Mouse (Mus musculus) adrenal gland, adult (tissue): ENCODE data around the gene Mtrf1l.
A peak's percentile ranks its signal among the peaks of the same experiment; 100 is the strongest.

Experiments used
- DNase-seq, 2 experiments: peaks; one replicate each; pipeline ENCODE4 v3.0.0; 2022 to 2023; ENCODE audit warnings: low spot score in 1 of 2; ENCODE audit not compliant: inconsistent age in 2 of 2

Mtrf1l gene

DNA sequence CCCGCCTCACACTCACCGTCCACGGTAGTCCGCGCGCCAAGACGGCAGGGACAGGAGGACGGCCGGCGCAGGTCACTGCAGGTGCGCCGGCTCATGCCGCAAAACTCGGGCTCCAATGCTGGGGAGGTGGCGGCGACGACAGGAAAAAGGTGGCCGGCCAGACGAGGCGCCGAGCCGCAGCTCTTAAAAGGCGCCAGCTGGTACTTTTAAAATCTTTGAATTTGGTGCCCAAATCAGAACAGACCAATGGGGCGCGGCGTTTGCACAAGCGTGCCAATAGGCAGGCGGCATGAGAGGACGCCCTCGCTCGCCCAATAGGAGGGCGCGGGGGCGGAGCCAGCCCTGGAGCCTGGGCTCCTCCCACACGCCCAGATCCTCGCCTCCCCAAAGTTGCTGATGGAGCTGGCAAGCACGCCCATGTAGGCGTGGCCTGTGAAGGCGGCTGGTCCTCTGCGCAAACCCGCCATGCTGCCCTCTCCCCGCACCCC is 18.4 kb downstream of the Mtrf1l start, which contains the start of gene Fbxo5:
Fbxo5 (minus strand) TSS at position 358 of the 488 bp plus-strand sequence.
- peak in 1 of 2 experiments; percentile 99 for DNase-seq

- DNase-seq, result peak; percentile 38 to 50
Measured at GRCm38 (mm10) chr10:5804691-5805156, 19.0 kb downstream of the Mtrf1l start.

DNA sequence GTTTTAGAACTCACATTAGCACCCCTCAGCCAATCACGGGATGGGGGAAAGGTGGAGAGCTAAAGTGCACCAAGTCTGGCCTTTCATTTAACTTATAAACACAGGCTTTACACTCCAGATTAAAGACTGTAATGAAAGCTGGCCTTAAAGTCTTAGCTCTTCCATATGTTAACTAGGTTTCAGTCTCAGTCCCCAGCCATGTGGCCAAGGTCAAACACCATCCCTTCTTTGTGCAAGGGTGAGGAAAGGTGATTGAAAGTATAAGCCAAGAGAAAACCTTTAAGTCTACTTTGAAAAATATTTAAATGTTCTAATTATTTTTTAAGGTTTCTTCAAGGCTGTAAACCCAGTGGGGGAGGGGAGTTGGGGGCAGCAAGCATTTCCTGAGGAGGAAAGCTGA is 20.0 kb downstream of the Mtrf1l start:
- no peak for DNase-seq

GRCm38 (mm10) chr10:5802866-5803265 is 20.8 kb downstream of the Mtrf1l start:
- no peak for DNase-seq

DNA sequence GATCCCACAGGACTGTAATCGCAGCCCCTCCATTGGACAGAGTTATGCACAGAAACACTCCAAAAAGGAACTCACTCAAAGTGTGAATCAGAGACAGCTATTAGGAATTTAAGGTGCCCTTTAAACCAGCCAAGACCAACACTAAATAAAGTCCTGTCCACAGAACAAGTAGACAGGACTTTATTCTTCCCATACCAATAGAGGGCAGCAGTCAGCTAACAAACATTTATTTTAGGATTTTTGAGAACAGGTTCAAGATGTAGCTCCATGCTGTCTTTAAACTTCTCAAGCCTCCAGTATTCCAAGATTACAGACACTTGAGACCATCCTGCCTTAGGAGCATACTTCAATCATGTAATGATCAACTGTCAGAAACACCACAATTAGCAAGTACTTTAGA is 23.2 kb downstream of the Mtrf1l start:
- DNase-seq, result peak in 1 of 2 experiments; percentile 53

GRCm38 (mm10) chr10:5798069-5798468 is 25.6 kb downstream of the Mtrf1l start:
- no peak for DNase-seq

DNA sequence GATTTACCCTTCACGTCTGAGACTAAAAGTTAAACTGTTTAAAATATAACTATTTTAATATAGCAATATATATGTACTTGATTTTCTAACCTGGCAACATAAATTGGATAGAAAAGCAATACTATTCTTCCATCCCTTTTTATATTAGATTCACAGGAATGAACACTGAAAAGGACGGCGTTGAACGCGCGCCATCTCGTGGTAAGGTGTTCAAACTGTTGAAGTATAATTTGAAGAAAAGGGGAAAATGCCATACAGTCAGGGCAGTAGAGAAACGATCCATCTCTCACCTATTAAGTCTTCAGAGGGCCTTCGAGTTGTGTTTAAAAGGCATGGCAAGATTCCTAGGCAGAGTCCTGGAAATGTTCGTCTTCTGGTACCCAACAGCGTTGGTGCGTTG is 33.1 kb downstream of the Mtrf1l start:
- DNase-seq, result peak; percentile 22 to 73

DNA sequence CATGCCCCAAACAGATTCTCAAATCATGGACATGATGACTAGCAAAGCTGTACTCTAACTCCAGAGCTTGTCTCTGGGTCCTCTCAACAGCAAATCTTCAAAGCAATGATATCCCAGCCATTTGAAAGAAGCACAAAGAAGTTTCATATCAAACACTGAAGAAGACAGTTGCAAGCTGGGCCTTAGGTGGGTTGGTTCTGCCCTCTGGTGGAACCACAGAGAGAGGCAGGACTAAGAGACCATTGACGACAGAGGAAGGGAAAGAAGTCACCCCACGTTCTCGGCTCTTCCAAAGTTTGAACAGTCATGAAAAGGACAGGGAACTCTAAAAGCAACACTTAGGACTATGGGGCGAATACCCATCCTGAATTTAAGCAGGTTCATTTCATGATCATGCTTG is 36.8 kb downstream of the Mtrf1l start:
- peak; percentile 17 to 52 for DNase-seq
